Mouse (Mus musculus) layer of hippocampus, postnatal 14 days (tissue): ENCODE results near the gene Hadhb. TPM values are rescaled to one million over a fixed set of nuclear protein-coding genes. Genes with fewer than 3 reads are reported as not detected.
A peak's percentile ranks its signal among the peaks of the same experiment; 100 is the strongest.

Experiments used
- DNase-seq, 2 experiments: peaks; one replicate each; pipeline ENCODE4 v3.0.0; 2021 to 2022; ENCODE audit warnings: low spot score in 2 of 2, mixed read lengths in 1 of 2
- microRNA-seq, 2 experiments: library from miRNA; unstranded; fragments of <30 nt; microRNA quantifications; one replicate each; pipeline ENCODE4 v1.2.0; 2021
- total RNA-seq, 2 experiments: library from RNA; stranded (reverse); gene quantifications; 2 replicates each; pipeline ENCODE4 v1.2.3; 2021

Hadhb gene
- total RNA-seq, 2 experiments from 2014 or later, result 80.1 to 81.8 TPM

GRCm38 (mm10) chr5:30232271-30232971 lies 77.4 kb downstream of the Hadhb start, which contains the start of gene Selenoi:
Gene Selenoi (plus strand): TSS chr5:30232581.
- peak; percentile 96 to 100 for DNase-seq

GRCm38 (mm10) chr5:30233042-30233441 lies 78.0 kb downstream of the Hadhb start:
- peak; percentile 26 to 37 for DNase-seq

GRCm38 (mm10) chr5:30233979-30234378 lies 78.9 kb downstream of the Hadhb start:
- DNase-seq, result no peak

Small RNA genes lying within 50 kb of the gene (microRNA-seq; reads per million reads assigned to microRNA genes)
- 0 to 0.23 reads per million in 2 experiments for gene Mir1960

Other genes with a start within 250 kb of the Hadhb start
- not detected for gene Il6, start 142.1 kb upstream of the Hadhb start, total RNA-seq
- 1 to 10 TPM; 7.1 to 7.9 TPM for gene Tyms, start 81.6 kb upstream of the Hadhb start, total RNA-seq
- 10 to 100 TPM; 13.7 to 14.8 TPM for gene Garem2, start 50.1 kb upstream of the Hadhb start, total RNA-seq
- 1 to 10 TPM; 2.9 to 5.5 TPM for gene 3110082J24Rik, start 49.2 kb upstream of the Hadhb start, total RNA-seq
- 10 to 100 TPM; 78.4 to 95.1 TPM for gene Hadha, start 86 bp upstream of the Hadhb start, total RNA-seq
- gene Adgrf3, start 50.5 kb downstream of the Hadhb start, total RNA-seq, result not detected
- gene Selenoi, start 77.3 kb downstream of the Hadhb start, total RNA-seq, result 10 to 100 TPM; 42.8 to 57.1 TPM
- gene Drc1, start 126.1 kb downstream of the Hadhb start, total RNA-seq, result 10 to 100 TPM in 1 of 2 experiments, 1 to 10 TPM in 1; 9.7 to 10.2 TPM